Mouse (Mus musculus) ES-E14 (cell line): ENCODE data around the gene Cux2. TPM values are rescaled to one million over a fixed set of nuclear protein-coding genes. Genes with fewer than 3 reads are reported as not detected.
A peak's percentile ranks its signal among the peaks of the same experiment; 100 is the strongest.

Experiments
- DNase-seq: peaks from one replicate; pipeline ENCODE4 v3.0.0-alpha.2; 2013; ENCODE audit warnings: low read depth, low spot score
- H3K27ac ChIP-seq: 2 replicates; pipeline ENCODE4 v1.5.1; 2012; ENCODE audit warnings: low read depth, mild to moderate bottlenecking, low read length, moderate library complexity, mixed read lengths; ENCODE audit not compliant: poor library complexity, insufficient read depth, severe bottlenecking
- H3K36me3 ChIP-seq: 2 replicates; pipeline ENCODE4 v1.6.1; 2012; ENCODE audit warnings: mild to moderate bottlenecking, low read length, moderate library complexity, mixed read lengths; ENCODE audit not compliant: control insufficient read depth, poor library complexity, insufficient read depth, severe bottlenecking
- H3K4me1 ChIP-seq, 2 experiments: fragments of 150-350 bp in 1 of 2; sonication (generic) in 1 of 2; 2 replicates each; pipeline ENCODE4 v1.6.1; 2012; ENCODE audit warnings: low read length in 2 of 2, mild to moderate bottlenecking in 1 of 2, mixed read lengths in 1 of 2; ENCODE audit not compliant: control insufficient read depth in 2 of 2, insufficient read depth in 2 of 2, poor library complexity in 1 of 2
- H3K4me3 ChIP-seq, 2 experiments: fragments of 150-350 bp in 1 of 2; sonication (generic) in 1 of 2; 2 replicates each; pipeline ENCODE4 v1.5.1; 2012; ENCODE audit warnings: low read length in 2 of 2, low read depth in 1 of 2, mild to moderate bottlenecking in 1 of 2, mixed read lengths in 1 of 2; ENCODE audit not compliant: insufficient read depth in 1 of 2, poor library complexity in 1 of 2, severe bottlenecking in 1 of 2
- H3K9ac ChIP-seq: 2 replicates; pipeline ENCODE4 v1.6.1; 2012; ENCODE audit warnings: low read depth, mild to moderate bottlenecking, low read length, mixed read lengths; ENCODE audit not compliant: poor library complexity, insufficient read depth, severe bottlenecking
- H3K9me3 ChIP-seq: fragments of 150-350 bp; sonication (generic); 2 replicates; pipeline ENCODE4 v1.6.1; 2012; ENCODE audit warnings: low read depth, mild to moderate bottlenecking, low read length; ENCODE audit not compliant: control insufficient read depth, insufficient read depth
- CHD2 ChIP-seq: IDR thresholded peaks from 2 replicates; pipeline ENCODE4 v1.6.1; 2014; ENCODE audit warnings: mild to moderate bottlenecking, low read depth, low read length, inconsistent platforms
- HCFC1 ChIP-seq: IDR thresholded peaks from 2 replicates; pipeline ENCODE4 v1.6.1; 2012; ENCODE audit warnings: low read length, inconsistent platforms, borderline replicate concordance; ENCODE audit not compliant: insufficient read depth
- MAFK ChIP-seq: IDR thresholded peaks from 2 replicates; pipeline ENCODE4 v1.6.1; 2014; ENCODE audit warnings: mild to moderate bottlenecking, low read depth, low read length, inconsistent platforms; ENCODE audit not compliant: insufficient read depth
- ZC3H11A ChIP-seq: IDR thresholded peaks from 2 replicates; pipeline ENCODE4 v1.6.1; 2012; ENCODE audit warnings: low read depth, mild to moderate bottlenecking, inconsistent platforms, low read length, borderline replicate concordance
- ZNF384 ChIP-seq: IDR thresholded peaks from 2 replicates; pipeline ENCODE4 v1.6.1; 2012; ENCODE audit warnings: low read depth, low read length, inconsistent platforms
- in situ Hi-C, 2 experiments: fragments of 600-800 bp; cut with MboI; formaldehyde crosslinking; loops; one replicate each; pipeline ENCODE4 v1.15.1; 2025; ENCODE audit warnings: low sequenced_read_pairs in 2 of 2, inconsistent platforms in 1 of 2; ENCODE audit not compliant: unreplicated experiment in 2 of 2
- total RNA-seq: library from RNA; depleted of rRNA; stranded (reverse); fragments of 300-350 nt; gene quantifications from 2 replicates; pipeline ENCODE4 v1.2.3, GENCODE M21; 2012

Cux2 gene
- total RNA-seq, 1 experiment, result 1.8 TPM

DNA sequence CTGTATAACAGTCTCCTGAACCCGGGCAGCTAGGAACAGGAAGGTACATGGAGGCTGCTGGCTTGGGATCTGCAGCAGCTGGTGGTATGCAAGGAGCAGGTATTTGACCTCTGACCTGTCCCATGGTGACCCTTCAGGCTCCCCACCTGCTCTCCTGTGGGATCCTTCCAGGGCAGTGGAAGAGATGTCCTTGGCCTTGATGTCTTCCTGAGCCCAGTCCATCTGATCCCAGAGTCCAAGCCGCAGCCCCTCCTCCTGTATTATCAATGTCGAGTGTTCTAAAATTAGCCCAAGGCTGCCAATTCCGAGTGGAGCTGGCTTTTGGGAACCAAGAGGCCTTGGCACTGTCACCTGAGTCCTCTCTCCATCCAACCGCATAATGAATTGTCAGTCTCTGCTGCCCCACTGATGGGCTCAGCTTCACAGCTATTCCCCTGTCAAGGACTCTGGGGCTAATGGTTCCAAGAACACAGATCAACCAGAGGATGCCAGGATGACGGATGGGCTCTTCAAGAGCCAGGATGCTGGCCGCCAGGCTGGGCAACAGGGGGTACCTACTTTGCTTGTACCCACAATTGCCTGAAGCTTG is 103.2 kb downstream of the Cux2 start:
- H3K9ac ChIP-seq, result no peak overlapping the region
- no peak overlapping the region for H3K4me3 ChIP-seq
- H3K4me1 ChIP-seq, result peaks cover 2 to 3% of the 10 kb centered on the region in 2 experiments; a peak in 1 of 4 replicates
- H3K36me3 ChIP-seq, result no peaks in the 10 kb centered on the region
- H3K9me3 ChIP-seq, result no peaks in the 10 kb centered on the region
- no peak for DNase-seq
- TF ChIP-seq HCFC1, result no peak
- no peak for TF ChIP-seq MAFK
- no peak for TF ChIP-seq CHD2
- no peak for TF ChIP-seq ZC3H11A
- TF ChIP-seq ZNF384, result no peak
- in situ Hi-C loops, result loop anchor here in 1 of 2 experiments (10.0 kb wide), 1 partner anchor 108 kb away; the partner anchor contains the start of gene Cux2
- no peak overlapping the region for H3K27ac ChIP-seq

DNA sequence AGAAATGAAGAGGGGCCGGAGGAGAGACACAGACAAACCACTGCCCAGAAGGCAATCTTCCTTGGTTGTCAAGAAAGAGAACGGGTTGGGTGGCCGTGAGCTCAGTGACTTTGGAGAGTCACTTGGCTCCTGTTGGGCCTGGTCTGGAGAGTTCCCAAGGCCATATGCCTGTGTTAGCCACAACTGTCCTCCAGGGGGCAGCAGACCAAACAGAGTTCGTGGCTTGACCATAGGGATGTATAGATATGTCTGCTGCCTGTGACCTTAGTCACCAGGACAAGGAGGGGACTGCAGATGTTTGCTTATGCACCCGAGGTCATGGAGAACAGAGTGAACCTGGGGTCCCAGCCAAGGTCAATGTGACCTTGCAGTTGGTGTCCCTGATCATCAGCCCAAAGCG is 104.1 kb downstream of the Cux2 start:
- H3K9me3 ChIP-seq, result no peaks in the 10 kb centered on the region
- H3K9ac ChIP-seq, result no peak overlapping the region
- DNase-seq, result peak; percentile 70
- no peak overlapping the region for H3K4me3 ChIP-seq
- H3K4me1 ChIP-seq, result peaks cover 2 to 3% of the 10 kb centered on the region in 2 experiments; a peak in 1 of 4 replicates
- in situ Hi-C loops, result loop anchor here in 1 of 2 experiments (10.0 kb wide), 1 partner anchor 109 kb away; the partner anchor contains the start of gene Cux2
- TF ChIP-seq MAFK (no peak), ZC3H11A (peak; percentile 34; the same call in 1 of the 2 replicates), CHD2 (no peak), ZNF384 (no peak)
- no peaks in the 10 kb centered on the region for H3K36me3 ChIP-seq
- H3K27ac ChIP-seq, result no peak overlapping the region

DNA sequence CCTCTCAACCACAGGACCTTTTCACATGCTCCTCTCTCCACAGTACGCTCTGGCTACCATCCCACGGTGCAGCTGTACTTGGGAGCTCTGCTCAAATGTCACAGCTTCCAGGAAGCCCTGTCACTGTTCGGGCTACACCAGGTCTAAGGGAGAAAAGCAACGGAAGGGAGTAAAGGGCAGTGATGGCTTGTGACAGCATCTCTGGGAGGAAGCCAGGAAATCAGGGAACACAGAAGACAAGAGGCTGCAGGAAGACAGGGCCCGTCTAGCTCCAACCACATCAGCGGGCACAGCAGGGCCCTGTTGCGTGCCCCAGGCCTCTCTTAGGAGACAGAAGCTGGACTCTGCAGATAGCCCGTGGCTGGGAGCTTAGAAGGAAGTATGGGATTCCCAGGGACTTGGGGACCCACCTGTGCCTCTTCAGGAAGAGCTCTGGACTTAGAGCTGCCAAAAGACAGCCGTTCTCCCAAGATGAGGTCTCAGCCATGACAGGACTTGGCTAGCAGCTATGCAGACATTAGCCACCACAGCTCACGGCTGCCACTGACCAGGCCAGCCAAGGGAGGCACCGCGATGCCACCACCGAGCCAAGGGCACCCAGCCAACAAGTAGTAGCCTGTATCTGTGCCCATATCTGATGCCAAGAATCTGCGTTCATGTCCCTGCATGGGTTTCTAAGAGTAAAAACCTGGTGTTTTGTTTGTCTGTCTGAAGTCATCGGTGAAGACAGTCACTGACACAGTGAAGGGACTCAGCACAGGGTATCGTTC is 105.7 kb downstream of the Cux2 start:
- peaks cover 0 to 3% of the 10 kb centered on the region in 2 experiments; a peak in 1 of 4 replicates for H3K4me1 ChIP-seq
- no peak overlapping the region for H3K27ac ChIP-seq
- no peaks in the 10 kb centered on the region for H3K9me3 ChIP-seq
- TF ChIP-seq CHD2, result no peak
- no peak for TF ChIP-seq HCFC1
- no peak for TF ChIP-seq ZNF384
- TF ChIP-seq MAFK, result no peak
- no peak for TF ChIP-seq ZC3H11A
- in situ Hi-C loops, result loop anchor here in 1 of 2 experiments (10.0 kb wide), 1 partner anchor 111 kb away; the partner anchor contains the start of gene Cux2
- no peak overlapping the region for H3K4me3 ChIP-seq
- DNase-seq, result no peak
- H3K36me3 ChIP-seq, result no peaks in the 10 kb centered on the region
- H3K9ac ChIP-seq, result no peak overlapping the region

DNA sequence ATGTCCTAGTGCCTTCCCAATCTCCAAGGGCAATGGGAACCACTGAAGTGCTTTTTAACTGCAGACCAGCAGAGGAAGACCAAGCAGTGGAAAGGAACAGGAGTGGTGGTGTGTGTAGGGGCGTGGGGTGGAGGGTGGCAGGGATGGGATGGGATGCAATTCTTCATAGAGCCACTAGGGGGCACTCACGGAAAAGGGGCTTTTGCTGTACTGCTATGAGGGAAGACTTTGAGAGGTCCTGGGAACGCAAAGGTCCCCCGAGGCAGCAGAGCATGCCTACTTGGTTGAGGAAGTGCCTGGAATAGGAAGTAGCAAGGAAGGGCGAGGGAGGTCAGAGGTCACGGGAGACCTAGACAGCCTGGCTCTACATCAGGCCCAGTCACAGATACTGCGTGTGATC is 106.4 kb downstream of the Cux2 start:
- H3K4me1 ChIP-seq, result peaks cover 0 to under 1% of the 10 kb centered on the region in 2 experiments; a peak in 1 of 4 replicates
- peak; percentile 53 for DNase-seq
- H3K4me3 ChIP-seq, result no peak overlapping the region
- no peaks in the 10 kb centered on the region for H3K36me3 ChIP-seq
- in situ Hi-C loops, result loop anchor here in 1 of 2 experiments (10.0 kb wide), 1 partner anchor 111 kb away; the partner anchor contains the start of gene Cux2
- no peaks in the 10 kb centered on the region for H3K9me3 ChIP-seq
- no peak overlapping the region for H3K27ac ChIP-seq
- H3K9ac ChIP-seq, result no peak overlapping the region
- no peak for TF ChIP-seq CHD2
- no peak for TF ChIP-seq ZNF384
- no peak for TF ChIP-seq MAFK
- TF ChIP-seq HCFC1, result no peak
- no peak for TF ChIP-seq ZC3H11A
